Mouse (Mus musculus): ENCODE data around the gene Tspyl4.

GRCm38 (mm10) chr10:34316571-34317216 is 19.5 kb downstream of the Tspyl4 start:
- TF ChIP-seq POLR2A (IDR thresholded peaks at IDR 0.05; ENCODE audit: borderline replicate concordance, extremely low read depth, low read depth, low read length), result no peak
- TF ChIP-seq CTCF (IDR thresholded peaks at IDR 0.05; ENCODE audit: insufficient read depth, low read length), result no peak

All from lung, adult 2 months (tissue).